Mouse (Mus musculus) E14TG2a.4 (cell line): Measurements from ENCODE around the gene Entpd1.

Source experiments
- CTCF ChIP-seq: conservative IDR thresholded peaks from 2 replicates; pipeline ENCODE4 v1.5.1; 2014; ENCODE audit warnings: low read length
- NANOG ChIP-seq: IDR thresholded peaks from 2 replicates; pipeline ENCODE4 v1.6.1; 2014; ENCODE audit warnings: borderline replicate concordance, low read length, mixed read lengths
- POU5F1 ChIP-seq: IDR thresholded peaks from 2 replicates; pipeline ENCODE4 v1.6.1; 2014; ENCODE audit warnings: low read length, borderline replicate concordance

DNA sequence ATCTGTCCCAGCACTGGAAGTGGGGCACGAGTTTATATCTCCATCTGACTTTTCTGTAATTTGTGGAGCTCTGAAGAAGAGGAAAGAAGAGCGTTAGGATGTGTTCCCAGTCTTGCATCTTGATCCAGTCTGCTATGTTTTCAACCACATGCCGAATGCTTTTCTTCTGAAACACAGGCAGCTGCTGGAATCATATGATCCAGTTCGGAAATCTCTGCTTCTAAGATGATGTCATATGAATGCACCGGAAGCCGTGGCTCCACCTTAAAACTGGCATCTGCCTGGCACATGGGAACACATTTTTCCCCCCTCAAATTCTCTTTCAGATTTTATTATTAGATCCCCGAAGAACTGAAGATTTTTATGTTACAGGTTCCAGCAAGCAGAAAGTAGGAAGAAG lies 2.6 kb downstream of the Entpd1 start:
- no peak for TF ChIP-seq CTCF
- TF ChIP-seq NANOG: no peak
- TF ChIP-seq POU5F1: no peak
